Mouse (Mus musculus) natural killer cell, adult 2 months (primary cell): ENCODE data around the gene Phf10.
"Not testable (repeated sequence)": the region's sequence is repeated elsewhere in the genome, so short reads cannot be mapped to it uniquely, and the experiment has no call there.

Experiments
- DNase-seq, 2 experiments: peaks; one replicate each; pipeline ENCODE4 v3.0.0; 2022; ENCODE audit warnings: low spot score in 2 of 2

Gene Phf10

DNA sequence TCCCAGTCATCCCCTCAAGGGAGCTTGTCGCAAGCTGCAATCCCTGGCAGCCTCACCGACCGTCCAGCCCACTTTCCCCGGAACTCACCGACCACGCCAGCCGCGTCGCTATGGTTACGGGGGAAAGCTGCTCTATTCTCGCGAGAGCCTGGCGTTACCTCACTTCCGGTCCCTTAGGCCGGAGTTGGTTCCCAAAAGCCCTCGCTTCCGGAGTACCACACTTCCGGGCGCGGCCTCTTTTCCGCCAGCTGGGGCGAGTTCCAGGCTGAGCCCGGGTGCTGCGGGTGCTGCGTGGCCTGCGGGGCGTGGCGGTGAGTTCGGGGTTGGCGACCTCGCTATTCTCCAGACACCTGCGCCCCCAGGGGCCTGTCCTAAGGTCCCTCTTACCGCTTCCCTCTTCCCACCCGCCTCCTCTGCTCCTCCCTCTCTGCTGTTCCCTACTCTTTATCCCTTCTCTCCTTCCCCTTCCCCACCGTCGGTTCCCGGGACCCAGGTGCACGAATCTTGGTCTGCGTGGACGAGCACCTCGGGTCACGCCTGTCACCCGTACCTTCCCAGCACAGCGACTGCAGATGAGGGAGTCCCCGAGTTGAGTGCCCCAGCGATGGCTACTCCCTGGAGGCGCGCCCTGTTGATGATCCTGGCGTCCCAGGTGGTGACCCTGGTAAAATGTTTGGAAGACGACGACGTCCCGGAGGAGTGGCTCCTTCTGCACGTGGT is 17.9 kb downstream of the Phf10 start, which contains the start of the genes Wdr27 and 1600012H06Rik:
Gene Wdr27, minus strand, starts transcription at position 150 of the 720 bp plus-strand sequence.
Gene 1600012H06Rik, plus strand, starts transcription at position 176 of the 720 bp plus-strand sequence.
- DNase-seq, result peak; percentile 96

DNA sequence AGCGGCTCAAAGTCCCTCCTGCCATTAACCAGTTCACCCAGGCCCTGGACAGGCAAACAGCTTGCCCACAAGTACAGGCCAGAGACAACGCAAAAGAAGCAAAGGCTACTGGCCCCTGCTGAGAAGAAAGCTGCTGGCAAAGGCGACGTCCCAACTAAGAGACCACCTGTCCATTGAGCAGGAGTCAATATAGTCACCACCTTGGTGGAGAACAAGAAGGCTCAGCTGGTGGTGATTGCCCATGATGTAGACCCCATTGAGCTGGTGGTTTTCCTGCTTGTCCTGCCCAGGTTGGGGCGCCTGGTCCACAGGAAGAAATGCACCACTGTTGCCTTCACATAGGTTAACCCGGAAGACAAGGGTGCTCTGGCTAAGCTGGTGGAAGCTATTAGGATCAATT is 18.9 kb downstream of the Phf10 start:
- DNase-seq, result not testable (repeated sequence)

DNA sequence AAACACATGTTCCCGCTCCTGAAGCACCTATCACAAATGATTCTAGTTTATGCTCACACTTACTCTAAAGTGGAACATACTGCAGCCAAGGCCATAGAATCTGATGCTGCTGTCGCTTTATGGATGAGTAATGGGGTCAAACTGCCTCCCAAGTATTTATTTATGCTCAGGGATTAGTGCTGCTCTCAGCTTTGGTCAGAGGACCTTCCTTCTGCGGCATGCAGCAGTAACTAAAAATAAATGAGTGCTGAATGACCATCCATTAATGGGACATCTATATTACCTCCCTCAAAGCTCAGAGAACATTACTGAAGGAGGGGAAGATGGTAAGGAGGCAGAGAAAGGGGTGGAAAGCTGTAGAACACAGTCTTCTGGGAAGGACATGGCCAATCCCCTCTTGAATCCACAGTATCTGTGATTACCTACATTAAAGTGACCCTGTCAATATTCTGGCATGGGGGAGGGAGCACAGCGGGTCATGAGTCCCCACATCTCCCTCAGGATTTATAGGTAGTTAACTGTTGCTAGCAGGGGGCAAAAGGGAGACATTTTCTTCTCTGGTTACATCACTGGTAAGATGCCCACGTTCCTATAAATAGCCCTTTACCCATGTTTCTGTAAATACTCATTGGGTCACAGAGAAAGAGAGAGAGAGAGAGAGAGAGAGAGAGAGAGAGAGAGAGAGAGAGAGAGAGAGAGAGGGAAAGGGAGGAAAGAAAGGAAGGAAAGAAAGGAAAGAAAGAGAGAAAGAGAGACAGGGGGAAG is 25.1 kb downstream of the Phf10 start:
- DNase-seq, result no peak

DNA sequence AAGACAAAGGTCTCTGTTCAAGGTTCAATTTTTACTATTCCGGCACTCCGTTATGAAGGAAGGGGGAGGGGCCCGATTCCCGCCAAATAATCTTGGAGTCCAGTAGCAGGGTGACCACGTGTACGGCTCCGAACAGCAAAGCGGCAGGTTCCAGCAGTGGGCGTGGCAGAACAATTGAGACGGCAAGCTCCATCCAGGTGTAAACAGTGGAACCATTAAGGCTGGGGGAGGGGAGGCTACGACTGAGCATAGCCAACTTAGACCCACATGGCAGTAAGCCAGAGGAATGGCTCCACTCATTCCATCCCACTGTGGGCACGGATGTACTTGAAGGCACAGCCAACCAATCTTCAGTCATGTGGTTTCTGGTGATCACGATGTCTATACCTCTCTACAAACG is 25.8 kb downstream of the Phf10 start:
- not testable (repeated sequence) for DNase-seq

DNA sequence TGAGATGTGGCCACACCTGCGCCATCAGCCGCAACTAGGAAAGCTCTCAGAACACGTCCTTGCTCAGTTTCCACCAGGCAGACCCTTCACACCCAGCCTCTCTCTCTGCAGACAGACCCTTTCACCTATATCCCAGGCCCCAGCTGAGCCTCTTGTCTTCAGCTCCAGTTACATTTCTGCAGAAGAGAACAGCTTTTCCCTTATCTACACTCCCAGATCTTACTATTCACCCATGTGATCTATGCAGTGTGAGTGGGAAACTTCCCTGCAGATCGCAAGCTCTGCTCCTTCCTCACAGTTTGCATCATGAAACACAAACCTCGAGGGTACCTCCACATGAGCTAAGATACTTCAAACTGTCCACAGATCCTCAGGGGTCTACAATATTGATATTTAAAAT is 29.6 kb downstream of the Phf10 start:
- DNase-seq, result no peak

DNA sequence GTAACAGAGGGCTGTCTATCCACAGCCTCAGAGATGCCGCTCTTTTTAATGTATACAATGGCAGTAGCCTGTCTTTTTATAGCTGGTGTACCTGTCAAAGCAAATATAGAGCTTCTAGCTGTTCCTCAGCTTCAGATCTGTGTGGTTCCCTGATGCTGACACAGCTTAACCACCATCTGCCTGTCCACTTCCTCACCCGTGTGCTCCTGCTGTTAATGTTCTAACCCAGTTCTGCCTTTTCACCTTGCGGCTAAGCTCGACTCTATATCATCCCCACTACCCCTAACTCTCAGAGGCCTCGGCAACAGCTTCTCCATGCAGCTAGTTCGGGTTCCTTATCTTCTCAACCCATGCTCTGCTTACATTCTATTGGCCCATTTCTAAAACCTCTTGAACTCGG is 30.4 kb downstream of the Phf10 start:
- no peak for DNase-seq

DNA sequence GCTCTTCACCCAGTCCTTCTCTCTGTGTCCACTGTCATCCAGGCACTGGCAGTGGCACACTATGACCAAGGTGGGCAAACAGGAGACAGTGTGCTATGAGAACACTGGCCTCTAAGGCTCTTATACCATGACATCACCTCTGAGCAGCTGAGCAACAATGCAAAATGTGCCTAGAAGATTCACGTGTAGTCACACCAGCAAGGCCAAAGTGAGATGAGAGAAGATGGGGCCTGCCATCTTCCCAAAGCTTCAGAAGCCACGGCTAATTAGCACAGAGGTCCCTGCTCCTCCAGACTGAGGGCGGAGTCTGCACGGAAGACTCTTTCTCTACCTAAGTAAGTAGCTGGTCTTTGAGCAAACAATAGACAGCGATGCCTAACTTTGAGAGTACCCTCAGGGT is 32.4 kb downstream of the Phf10 start:
- no peak for DNase-seq

DNA sequence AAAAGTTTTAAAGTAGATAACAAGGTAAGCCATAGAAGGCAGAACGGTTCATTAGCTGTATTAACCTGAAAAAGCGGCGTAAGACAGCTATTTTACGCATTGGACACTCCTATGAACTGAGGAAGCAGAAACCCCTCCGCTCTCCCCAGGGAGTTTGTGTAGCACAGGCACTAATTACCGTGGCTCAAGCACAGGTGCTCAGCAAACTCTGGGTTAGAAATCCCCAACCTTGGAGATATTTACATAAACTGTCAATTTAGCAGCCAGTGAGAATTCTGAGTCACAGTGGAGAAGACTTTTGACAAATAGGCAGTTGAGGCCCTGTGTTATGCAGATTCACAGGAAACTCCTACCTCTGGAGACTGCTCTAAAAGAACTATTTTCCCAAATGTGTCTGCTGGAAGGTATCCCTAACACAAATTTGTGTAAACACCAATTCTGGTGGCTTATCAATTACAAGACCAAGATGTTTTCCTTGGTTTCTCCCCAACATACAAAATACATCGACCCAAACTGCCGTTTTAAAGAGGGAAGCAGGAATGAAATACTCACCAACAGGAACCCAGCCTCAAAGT is 33.3 kb downstream of the Phf10 start:
- DNase-seq, result no peak

DNA sequence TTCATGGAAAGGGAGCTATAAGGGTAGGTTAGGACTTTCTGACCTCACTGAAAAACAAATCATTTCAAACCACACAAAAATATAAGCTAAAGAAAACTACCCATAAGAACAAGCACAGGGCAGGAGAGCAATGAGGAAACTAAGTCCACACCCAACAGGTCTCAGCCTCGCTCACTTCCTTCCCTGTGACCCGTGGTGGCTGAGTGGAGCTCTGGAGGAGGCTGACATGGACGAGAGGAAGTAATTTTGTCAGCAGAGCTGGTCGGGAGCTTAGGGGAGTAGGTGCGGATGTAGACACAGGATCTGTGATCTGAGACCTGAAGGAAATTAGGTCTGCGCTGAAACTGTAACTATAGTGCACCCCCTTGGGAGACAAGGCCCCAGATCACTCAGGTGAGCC is 39.5 kb downstream of the Phf10 start:
- DNase-seq, result no peak

DNA sequence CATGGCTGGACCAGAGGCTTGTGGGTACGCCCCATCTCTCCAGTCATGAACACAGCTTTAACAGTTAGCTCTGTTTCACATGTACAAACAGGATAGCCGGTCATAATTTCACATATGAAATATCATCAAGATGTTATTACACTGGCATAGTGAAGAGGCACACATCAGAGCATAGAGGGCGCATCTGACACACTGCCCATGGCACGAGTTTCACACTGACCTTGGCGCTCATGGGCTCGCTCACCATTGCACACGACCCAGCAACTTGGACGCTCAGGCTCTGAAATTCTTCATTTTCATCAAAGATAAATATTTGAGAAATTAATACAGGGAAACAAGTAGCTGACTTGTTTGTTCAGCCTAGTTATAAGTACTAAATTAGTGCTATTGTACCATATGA is 43.2 kb downstream of the Phf10 start:
- no peak for DNase-seq

DNA sequence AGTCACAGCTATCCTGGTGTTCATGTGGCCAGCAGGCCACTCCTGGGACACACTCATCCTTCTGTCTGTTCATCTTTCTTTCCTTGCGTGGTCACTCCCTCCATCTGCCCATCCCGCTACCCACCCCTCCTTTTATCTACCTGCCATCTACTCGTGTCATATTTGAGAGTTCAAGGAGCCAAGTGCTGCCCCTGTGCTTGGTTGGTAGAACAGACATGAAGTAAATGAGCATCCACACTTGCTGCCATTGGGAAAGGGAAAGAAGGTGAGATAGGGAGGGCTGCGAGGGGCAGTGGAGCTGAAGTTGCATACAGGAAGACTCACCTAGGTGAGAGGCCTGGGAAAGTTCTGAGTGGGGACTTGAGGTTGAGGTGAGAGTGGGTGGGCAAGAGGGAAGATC is 46.7 kb downstream of the Phf10 start:
- DNase-seq, result no peak

DNA sequence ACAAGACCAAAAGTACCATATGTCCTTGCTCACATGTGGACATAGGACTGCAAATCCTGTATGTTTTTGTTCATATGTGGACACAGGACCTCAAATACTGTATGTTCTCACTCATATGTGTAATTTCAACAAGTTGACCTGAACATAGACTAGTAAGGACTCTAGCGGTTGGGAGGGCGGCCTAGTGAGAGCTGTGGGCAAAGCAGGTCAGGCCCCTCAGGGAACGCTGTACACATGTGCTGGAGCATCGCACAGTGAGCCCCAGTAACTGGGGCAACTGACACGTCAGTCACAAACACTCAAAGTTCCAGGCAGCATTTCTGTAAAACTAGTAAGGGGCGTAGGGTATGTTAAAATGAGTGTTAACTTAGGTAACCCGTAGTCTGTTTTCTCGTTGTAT is 48.1 kb downstream of the Phf10 start:
- no peak for DNase-seq

DNA sequence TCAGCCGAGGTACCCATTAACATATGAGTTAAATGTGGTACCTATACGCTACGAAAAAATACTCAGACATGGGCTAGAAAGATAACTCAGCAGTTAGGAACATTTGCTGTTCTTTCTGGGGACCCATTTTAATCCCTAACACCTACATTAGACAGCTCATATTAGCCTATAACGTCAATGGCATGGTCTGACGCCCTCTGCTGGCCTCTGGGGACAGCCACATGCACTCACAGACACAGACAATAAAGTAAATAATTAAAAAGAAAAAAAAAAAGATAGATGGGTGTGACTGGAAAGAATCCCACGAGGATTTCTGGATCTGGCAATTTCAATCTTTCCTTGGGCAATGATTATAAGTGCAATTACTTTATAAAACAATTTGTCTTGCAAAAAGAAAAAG is 48.7 kb downstream of the Phf10 start:
- DNase-seq, result no peak

DNA sequence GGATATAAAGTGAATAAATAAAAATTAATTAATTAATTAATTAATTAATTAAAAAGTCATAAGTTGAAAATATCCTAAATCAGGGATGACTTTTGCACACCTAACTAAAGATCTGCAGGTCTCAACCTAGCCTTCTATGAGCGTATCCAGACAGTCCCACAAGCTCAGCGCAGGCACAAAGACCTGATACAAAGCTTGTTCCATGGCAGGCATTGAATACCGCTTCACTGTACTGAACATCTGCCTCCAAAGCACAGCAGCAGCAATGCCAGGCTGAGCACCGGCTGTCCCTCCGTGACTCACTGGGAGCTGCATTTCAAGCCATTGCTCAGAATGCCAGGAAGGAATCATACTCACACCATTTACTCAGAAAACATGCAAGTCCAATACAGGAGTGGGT is 50.3 kb downstream of the Phf10 start:
- DNase-seq, result no peak

DNA sequence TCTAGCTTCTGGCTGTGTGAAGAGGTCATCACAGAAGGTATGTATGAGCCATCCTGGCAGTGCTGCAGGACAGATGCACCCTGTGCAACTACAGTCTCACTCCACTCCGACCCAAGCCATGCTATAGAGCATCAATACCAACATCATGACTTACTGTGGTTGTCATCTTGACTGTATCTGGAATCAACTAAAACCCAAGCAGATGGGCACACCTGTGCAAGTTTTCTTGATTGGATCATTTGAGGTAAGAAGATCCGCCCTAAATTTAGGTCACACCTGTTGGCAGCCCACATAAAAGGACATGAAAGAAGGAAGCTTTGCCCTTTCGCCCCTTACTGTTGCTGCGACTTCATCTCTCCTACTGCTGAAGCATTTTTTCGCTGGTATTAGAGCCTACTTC is 51.7 kb downstream of the Phf10 start:
- no peak for DNase-seq

DNA sequence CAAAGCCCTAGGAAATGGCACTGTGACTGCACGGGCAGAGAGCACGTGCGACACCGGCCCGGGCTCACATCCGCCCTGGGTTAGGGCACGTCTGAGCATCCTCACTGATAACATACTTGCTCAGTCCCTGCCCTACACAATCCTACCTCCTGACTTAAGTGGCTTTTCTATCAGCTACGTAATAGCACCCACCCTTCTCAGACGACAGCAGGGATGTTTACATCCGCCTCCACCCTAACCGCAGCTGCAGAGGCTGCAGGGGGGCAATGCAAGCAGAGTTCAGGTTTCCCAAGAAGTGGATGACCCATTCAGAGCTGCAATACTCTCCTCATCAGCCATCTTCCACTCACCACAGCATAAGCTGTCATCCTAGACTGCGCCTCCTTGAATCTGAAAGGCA is 53.9 kb downstream of the Phf10 start:
- DNase-seq, result no peak

DNA sequence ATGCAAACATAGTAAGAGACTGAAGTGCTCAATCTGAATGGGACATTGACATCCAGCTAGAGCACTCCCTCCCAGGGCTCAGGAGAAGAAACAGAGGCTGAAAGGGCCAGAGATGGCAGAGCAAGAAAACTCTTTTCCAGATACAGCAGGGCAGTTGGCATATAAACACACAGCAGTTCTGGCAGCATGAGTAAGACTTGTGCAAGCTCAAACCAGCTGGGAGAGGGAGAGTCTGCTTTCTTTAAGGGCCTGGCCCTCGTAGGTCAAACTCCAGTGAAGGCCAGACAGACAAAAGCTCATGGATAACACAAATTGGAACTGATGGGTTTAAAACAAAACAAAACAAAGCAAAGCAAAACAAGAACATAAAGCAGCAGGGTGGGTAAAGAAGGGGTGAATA is 54.5 kb downstream of the Phf10 start:
- no peak for DNase-seq

DNA sequence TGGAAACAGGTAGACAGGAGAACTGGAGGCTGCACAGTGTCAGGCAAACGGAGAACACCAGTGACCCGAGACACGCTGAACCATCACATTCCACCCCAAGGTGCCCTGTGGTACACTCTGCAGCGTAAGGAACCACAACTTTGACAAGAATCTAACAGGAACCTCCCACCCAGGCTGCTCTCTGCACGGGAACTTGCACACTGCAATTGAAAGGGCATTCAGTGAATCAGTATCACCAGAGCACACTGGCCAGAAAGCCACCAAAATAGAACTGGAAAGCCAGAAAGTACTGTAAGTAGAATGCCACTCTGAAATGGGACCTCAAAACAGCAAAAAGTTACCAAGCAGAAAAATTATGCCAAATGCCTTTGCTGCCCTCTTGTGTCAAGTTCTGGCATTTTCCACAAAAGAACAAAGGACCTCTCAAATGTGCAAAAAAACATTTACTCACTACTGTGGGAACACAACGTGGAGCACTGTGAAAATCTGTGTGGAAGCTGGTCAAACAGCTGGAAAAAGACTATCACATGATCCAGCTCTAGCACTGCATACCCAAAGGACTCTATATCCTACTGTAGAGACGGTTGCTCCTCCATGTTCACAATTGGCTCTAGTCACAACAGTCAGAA is 56.3 kb downstream of the Phf10 start:
- peak; percentile 30 to 51 for DNase-seq

DNA sequence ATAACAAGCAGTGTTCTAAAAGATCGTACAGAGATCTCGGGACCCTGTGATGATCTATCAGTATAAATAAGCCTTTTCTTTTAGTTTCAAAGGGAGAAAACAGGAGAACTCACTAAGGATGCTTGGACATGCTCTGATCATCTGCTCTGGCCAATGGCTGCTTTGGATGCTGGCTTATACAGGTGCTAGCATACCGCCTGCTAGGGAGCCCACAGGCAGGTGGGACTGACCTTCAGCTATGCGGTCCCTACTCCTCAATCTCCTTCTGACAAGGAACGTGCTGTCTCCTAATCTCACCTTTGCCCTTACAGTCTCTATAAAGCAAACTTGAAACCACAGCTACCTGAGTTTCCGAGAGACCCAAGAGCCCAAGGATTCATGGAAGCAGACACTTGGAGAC is 56.9 kb downstream of the Phf10 start:
- no peak for DNase-seq

DNA sequence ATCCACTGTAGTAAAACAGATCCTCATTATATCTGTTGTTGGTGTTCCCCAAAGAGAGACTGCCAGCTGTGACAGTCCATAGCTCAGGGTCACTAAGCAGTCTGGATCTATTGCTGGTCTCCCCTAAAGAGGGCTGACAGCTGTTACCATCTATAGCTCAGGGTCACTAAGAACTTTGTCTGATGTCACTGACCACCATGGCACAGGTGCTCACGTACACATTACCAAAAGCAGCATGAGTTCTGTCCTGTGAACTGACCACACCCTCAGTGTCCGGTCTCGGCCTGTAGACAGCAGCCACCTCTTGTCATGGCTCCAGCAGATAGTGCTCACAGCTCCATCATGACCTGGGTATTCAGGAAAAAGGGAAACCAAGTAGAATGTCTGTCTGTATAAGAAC is 57.9 kb downstream of the Phf10 start:
- no peak for DNase-seq

DNA sequence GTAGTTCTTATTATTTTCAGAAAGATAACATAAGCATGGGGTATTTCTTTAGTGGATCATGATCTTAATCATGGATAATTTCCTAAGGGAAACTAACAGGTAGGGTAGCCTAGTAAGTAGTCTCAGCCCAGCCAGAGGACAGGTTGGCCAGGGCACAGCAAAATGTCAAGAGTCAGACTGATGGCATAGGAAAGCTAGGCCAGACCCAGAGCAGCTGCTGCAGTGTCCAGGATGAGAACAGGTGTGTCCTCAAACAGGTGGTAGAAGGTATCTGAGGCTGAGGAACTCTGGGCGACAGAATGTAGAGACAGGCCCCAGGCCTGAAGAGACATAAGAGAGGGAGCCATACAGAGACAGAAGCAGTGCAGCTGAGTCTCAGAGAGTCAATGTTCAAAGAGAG is 62.1 kb downstream of the Phf10 start:
- DNase-seq, result no peak

DNA sequence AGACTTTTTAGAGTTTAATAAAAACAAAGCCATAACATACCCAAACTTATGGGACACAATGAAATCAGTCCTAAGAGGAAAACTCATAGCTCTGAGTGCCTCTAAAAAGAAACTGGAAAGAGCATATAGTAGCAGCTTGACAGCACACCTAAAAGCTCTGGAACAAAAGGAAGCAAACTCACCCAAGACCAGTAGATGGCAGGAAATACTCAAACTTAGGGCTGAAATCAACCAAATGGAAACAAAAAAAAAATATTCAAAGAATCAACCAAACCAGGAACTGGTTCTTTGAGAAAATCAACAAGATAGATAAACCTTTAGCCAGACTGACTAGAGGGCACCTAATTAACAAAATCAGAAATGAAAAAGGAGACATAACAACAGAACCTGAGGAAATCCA is 66.0 kb downstream of the Phf10 start:
- not testable (repeated sequence) for DNase-seq
